Mouse (Mus musculus) C2C12 (cell line): ENCODE measurements at regions not wholly inside any gene's neighbourhood (a gene's known extent, or its start where the extent isn't known, plus 50 kb on each side); places are given as distances from the start of the nearest gene placed in this dataset.

Source experiments
- H3K27me3 ChIP-seq: one replicate; pipeline ENCODE4 v1.6.1; 2011; ENCODE audit not compliant: control insufficient read depth, insufficient read depth, insufficient read length
- H3K36me3 ChIP-seq: one replicate; pipeline ENCODE4 v1.6.1; 2011; ENCODE audit not compliant: control insufficient read depth, insufficient read depth
- H3K4me3 ChIP-seq: one replicate; pipeline ENCODE4 v1.5.1; 2011; ENCODE audit warnings: mild to moderate bottlenecking, control low read depth; ENCODE audit not compliant: poor library complexity, insufficient read depth, severe bottlenecking
- H3K79me2 ChIP-seq: one replicate; pipeline ENCODE4 v1.6.1; 2011; ENCODE audit not compliant: control insufficient read depth, insufficient read depth
- H3K79me3 ChIP-seq: one replicate; pipeline ENCODE4 v1.6.1; 2011; ENCODE audit warnings: low read depth, control low read depth
- H3ac ChIP-seq: one replicate; pipeline ENCODE3; 2011; ENCODE audit warnings: low read depth; ENCODE audit not compliant: control insufficient read depth, insufficient read length
- CEBPB ChIP-seq: IDR thresholded peaks from one replicate; pipeline ENCODE4 v1.6.1; 2011; ENCODE audit warnings: low read depth, mild to moderate bottlenecking, control low read depth, moderate library complexity
- CTCF ChIP-seq: IDR thresholded peaks from one replicate; pipeline ENCODE4 v1.5.1; 2011; ENCODE audit not compliant: control insufficient read depth, insufficient read depth, insufficient read length
- FOSL1 ChIP-seq: IDR thresholded peaks from one replicate; pipeline ENCODE4 v1.8.0; 2011; ENCODE audit warnings: mild to moderate bottlenecking, low read length; ENCODE audit not compliant: poor library complexity, insufficient read depth, severe bottlenecking
- MAX ChIP-seq: IDR thresholded peaks from one replicate; pipeline ENCODE4 v1.6.1; 2011; ENCODE audit warnings: mild to moderate bottlenecking, control low read depth
- MYOD1 ChIP-seq: IDR thresholded peaks from one replicate; pipeline ENCODE4 v1.6.1; 2011; ENCODE audit warnings: low read depth; ENCODE audit not compliant: control insufficient read depth, insufficient read length
- MYOG ChIP-seq: IDR thresholded peaks from one replicate; pipeline ENCODE4 v1.6.1; 2011; ENCODE audit not compliant: control insufficient read depth, insufficient read length; ENCODE audit errors: extremely low read depth
- USF1 ChIP-seq: IDR thresholded peaks from one replicate; pipeline ENCODE4 v1.6.1; 2011; ENCODE audit warnings: low read depth, mild to moderate bottlenecking, control low read depth, moderate library complexity

GRCm38 (mm10) chr13:83820721-83821120 is 316.9 kb downstream of the Mef2c start:
- H3K36me3 ChIP-seq = no peaks in the 10 kb centered on the region
- H3K27me3 ChIP-seq = no peaks in the 10 kb centered on the region
- H3ac ChIP-seq = no peak overlapping the region
- TF ChIP-seq USF1 = no peak
- no peak for TF ChIP-seq MAX
- TF ChIP-seq CTCF = no peak
- no peak for TF ChIP-seq FOSL1
- no peak for TF ChIP-seq CEBPB
- no peak for TF ChIP-seq MYOG
- no peak for TF ChIP-seq MYOD1
- no peaks in the 10 kb centered on the region for H3K79me2 ChIP-seq
- no peak overlapping the region for H3K4me3 ChIP-seq
- no peaks in the 10 kb centered on the region for H3K79me3 ChIP-seq

DNA sequence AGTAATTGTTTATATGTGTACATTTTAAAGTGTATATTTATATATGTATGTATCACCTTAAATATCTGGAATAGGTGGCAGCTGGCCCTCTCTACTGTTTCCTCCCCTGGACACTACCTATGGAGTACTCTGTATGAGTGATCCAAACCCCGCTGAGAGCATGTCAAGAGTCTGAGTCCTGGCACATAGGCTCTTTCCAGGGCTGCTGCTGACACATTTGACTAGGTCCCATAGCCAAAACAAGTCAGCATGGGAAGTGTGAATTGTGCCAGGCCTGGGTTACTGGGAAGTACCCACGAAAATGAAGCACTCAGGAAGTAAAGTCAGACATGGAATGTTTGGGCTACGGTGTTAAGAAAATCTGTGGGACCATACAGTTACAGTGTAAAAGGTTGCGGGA is 321.1 kb downstream of the Mef2c start:
- TF ChIP-seq MAX (no peak), MYOD1 (no peak), CEBPB (no peak), CTCF (no peak), FOSL1 (no peak), USF1 (no peak), MYOG (no peak)
- Histone ChIP-seq H3K79me2 (no peaks in the 10 kb centered on the region), H3K4me3 (no peak overlapping the region), H3K79me3 (no peaks in the 10 kb centered on the region), H3K36me3 (no peaks in the 10 kb centered on the region), H3ac (no peak overlapping the region), H3K27me3 (no peaks in the 10 kb centered on the region)

DNA sequence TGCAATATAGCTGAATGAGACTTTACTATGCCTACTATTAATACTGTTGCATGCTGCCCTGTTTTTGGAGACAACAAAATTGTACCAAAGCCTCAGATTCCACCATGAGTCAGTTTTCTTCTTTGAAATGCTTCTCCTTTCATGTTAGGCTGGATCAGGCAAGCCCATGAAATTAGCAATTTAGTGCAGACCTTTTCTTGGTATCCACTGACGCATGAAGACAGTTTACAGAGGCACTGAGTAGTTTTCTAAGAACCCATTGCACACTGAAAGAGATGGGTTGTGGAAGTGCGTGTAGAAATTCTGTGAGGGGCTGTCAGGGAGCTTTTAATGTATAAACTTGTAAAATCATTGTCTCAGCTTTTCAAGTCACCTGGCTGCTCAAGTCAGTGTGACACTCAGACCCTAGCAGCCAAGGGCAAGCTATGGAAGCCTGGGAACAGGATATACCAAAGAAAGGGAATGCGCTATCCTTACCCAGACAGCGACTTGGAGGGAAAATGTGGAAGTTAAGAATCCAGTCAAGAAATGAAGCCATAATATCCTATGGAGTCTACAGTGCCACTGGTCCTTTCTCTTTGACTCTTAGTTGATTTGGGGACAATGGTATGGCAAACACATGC is 323.1 kb downstream of the Mef2c start:
- H3K36me3 ChIP-seq = no peaks in the 10 kb centered on the region
- no peak overlapping the region for H3ac ChIP-seq
- no peaks in the 10 kb centered on the region for H3K79me2 ChIP-seq
- H3K27me3 ChIP-seq = no peaks in the 10 kb centered on the region
- no peaks in the 10 kb centered on the region for H3K79me3 ChIP-seq
- TF ChIP-seq MYOD1 = no peak
- no peak for TF ChIP-seq USF1
- TF ChIP-seq CEBPB = no peak
- TF ChIP-seq MYOG = no peak
- TF ChIP-seq MAX = no peak
- TF ChIP-seq CTCF = no peak
- no peak for TF ChIP-seq FOSL1
- no peak overlapping the region for H3K4me3 ChIP-seq

DNA sequence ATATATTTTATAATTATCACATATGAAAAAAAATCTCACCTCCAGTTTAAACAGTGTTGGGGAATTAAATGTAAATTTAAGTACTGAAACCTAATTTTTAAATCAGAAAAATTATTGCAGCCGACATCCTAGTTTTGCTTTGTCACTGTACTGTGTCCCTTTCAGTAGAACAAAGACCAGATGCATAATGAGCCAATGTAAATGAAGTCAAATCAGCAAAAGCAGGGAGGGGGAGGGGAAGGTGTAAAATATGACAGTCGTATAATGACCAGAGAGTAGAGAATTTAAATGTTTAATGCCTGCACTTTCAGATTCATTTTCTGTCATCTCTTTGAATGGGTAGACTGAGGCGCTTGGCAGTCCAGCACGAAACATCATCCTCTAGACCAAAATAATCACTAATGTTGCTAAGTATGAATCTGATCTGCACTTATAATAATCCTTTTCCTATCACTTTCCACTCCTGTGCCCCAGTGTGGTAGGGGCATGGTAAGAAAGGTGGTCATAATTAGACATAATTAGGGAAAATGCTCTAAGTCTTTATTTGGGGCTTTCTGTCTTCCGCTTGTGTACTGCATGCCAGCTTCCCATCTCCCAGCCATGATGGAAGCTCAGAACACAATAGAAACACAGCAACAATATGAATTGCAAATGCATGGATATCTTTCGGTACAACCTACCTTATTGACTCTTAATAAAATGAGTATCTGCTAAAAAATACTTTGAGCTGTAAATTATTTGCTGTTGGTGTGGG is 356.0 kb upstream of the Tmem161b start:
- H3K36me3 ChIP-seq = no peaks in the 10 kb centered on the region
- no peak overlapping the region for H3ac ChIP-seq
- no peaks in the 10 kb centered on the region for H3K27me3 ChIP-seq
- no peaks in the 10 kb centered on the region for H3K79me2 ChIP-seq
- H3K4me3 ChIP-seq = no peak overlapping the region
- TF ChIP-seq MYOD1 (no peak), MYOG (no peak), USF1 (no peak), MAX (no peak), CEBPB (no peak), FOSL1 (no peak), CTCF (no peak)
- H3K79me3 ChIP-seq = no peaks in the 10 kb centered on the region

DNA sequence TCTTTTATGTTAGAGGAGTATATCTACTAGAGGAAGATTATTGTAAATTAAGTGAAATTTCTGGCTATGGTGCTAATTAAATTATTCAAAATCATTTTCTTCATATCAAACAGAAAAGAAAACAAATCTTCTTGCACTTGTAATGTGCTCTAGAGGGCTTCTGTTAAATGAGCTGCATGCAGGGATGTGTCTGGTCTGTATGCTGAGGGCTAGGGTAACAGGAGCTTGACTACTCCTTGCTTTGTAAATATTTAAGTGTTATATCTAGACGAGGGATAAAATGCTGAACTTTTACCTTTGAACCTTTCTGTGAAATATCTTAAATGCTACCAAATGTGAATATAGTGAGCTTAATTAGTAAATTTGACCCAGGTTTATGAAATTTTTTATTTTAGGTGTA is 354.9 kb upstream of the Tmem161b start:
- H3K36me3 ChIP-seq = no peaks in the 10 kb centered on the region
- TF ChIP-seq MYOD1 (no peak), MYOG (no peak), FOSL1 (no peak)
- no peaks in the 10 kb centered on the region for H3K79me3 ChIP-seq
- H3ac ChIP-seq = no peak overlapping the region
- H3K27me3 ChIP-seq = no peaks in the 10 kb centered on the region
- no peaks in the 10 kb centered on the region for H3K79me2 ChIP-seq
- H3K4me3 ChIP-seq = no peak overlapping the region
